Mouse (Mus musculus): ENCODE data around the gene Smco3. TPM values are rescaled to one million over a fixed set of nuclear protein-coding genes. Genes with fewer than 3 reads are reported as not detected.
"Not testable (repeated sequence)": the region's sequence is repeated elsewhere in the genome, so short reads cannot be mapped to it uniquely, and the experiment has no call there.

The Smco3 gene
- 2.5 and 2.8 TPM in 2 replicates for polyA plus RNA-seq (2014; fragmentation: Nextera tagmentation; extraction: Ambion mirVana)

DNA sequence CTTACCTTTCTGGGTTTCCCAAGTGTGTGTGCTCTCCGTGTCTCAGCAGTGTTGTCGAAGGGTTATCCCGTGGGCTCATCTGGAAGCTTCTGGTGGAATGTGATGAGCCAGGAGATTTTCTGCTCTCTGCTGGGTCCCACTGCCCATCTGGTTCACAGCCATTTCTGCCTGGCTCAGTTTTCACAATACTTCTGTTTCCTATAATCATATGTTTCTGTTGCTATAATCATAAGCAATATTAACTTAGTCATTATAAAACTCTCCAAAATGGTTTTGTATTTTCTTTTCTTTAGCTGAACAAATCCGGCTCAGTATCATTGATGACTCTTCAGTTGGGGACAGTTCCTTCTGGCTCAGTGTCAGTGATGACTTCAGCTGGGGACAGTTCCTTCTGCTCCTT is at the start of gene Smco3:
Gene Smco3 (minus strand): TSS at position 101 of the 400 bp plus-strand sequence.
- Histone ChIP-seq H3K9ac (ENCODE audit: low read depth, low read length) (no peak within 1 kb of the TSS), H3K9me3 (ENCODE audit: control insufficient read depth, low read length) (no peaks in the 10 kb centered on the region), H3K27ac (replicated peaks; ENCODE audit: low read depth, low read length) (no peak within 1 kb of the TSS), H3K36me3 (ENCODE audit: control insufficient read depth, insufficient read depth, low read length) (no peaks in the 10 kb centered on the region), H3K4me1 (ENCODE audit: control insufficient read depth, insufficient read depth, low read length) (no peaks in the 10 kb centered on the region), H3K4me3 (ENCODE audit: low read depth, low read length) (peak within 1 kb of the TSS; percentile 21; the same call in 1 of the 2 replicates), H3K4me2 (ENCODE audit: low read depth, low read length) (peak within 1 kb of the TSS; percentile 35; the same call in 1 of the 2 replicates), H3K27me3 (replicated peaks; ENCODE audit: control insufficient read depth, insufficient read depth, low read length) (no peaks in the 10 kb centered on the region; the same call in 1 of the 2 replicates)
- ATAC-seq (ENCODE audit: low read depth) = no peak
- no peak for DNase-seq (ENCODE audit: low spot score)
- 24% methylated on average over 4 of the region's 4 CpGs for WGBS

DNA sequence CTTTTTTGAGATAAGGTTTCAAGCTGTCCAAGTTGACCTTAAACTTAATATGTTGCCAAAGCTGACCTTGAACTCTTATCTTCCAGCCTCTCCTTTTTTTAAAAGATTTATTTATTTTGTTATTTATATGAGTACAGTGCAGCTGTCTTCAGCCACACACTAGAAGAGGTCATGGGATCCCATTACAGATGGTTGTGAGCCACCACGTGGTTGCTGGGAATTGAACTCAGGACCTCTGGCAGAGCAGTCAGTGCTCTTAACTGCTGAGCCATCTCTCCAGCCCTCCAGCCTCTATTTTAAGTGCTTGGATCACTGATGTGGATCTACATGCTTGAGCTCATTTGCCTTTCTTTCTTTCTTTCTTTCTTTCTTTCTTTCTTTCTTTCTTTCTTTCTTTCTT is 49.5 kb upstream of the Smco3 start:
- not testable (repeated sequence) for ATAC-seq (ENCODE audit: low read depth); H3K9me3 ChIP-seq (ENCODE audit: control insufficient read depth, low read length); H3K4me3 ChIP-seq (ENCODE audit: low read depth, low read length); H3K9ac ChIP-seq (ENCODE audit: low read depth, low read length); H3K36me3 ChIP-seq (ENCODE audit: control insufficient read depth, insufficient read depth, low read length); H3K27ac ChIP-seq (replicated peaks; ENCODE audit: low read depth, low read length); H3K4me2 ChIP-seq (ENCODE audit: low read depth, low read length); H3K27me3 ChIP-seq (replicated peaks; ENCODE audit: control insufficient read depth, insufficient read depth, low read length); DNase-seq (ENCODE audit: low spot score); H3K4me1 ChIP-seq (ENCODE audit: control insufficient read depth, insufficient read depth, low read length)
- WGBS = 25% methylated on average over 1 of the region's 1 CpGs

DNA sequence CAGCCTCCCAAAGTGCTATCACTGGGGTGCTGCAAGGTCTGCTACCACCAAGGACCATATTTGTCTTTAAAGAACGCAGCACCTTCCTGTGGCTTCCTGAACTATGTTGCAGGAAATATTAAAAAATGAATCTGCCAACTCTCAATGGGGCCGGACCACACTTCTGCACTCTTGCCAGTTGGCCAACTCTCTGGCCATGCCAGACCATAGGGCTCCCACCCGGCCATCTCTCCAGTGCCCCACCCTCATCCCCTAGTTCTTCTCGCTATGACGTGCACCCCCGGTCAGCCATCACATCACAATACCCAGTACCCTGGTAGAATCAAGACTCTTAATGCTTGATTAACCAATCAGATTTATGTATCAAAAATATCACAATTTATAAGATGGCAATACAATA is 48.7 kb upstream of the Smco3 start:
- H3K4me3 ChIP-seq (ENCODE audit: low read depth, low read length) = no peak overlapping the region

DNA sequence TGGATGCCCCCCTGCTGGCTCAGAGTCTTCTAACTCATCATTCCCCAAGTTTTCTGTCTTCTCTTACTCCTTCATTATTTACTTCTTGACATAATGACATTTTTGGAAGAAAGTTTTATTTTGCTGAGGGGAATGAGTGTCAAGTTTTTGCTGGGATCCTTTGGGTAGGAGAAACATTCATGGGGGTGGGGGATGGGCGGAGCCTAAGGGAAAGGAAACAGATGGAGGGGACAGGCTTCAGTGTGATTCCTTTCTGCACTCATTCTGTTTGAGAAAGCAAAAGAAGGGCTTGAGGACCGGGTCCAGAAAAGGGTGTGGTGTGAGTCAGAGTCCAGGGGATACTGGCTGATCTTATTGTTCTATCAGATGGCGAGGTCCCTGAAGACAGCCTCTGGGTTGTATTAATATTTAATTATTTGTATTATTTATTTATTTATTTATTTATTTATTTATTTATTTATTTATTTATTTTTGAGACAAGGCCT is 48.2 kb upstream of the Smco3 start:
- Histone ChIP-seq H3K27me3 (replicated peaks; ENCODE audit: control insufficient read depth, insufficient read depth, low read length) (no peaks in the 10 kb centered on the region), H3K4me2 (ENCODE audit: low read depth, low read length) (no peak overlapping the region), H3K9ac (ENCODE audit: low read depth, low read length) (no peak overlapping the region), H3K36me3 (ENCODE audit: control insufficient read depth, insufficient read depth, low read length) (no peaks in the 10 kb centered on the region), H3K4me1 (ENCODE audit: control insufficient read depth, insufficient read depth, low read length) (0 out of 2 replicates have a peak, but pooled peaks cover 6% of the 10 kb centered on the region), H3K4me3 (ENCODE audit: low read depth, low read length) (no peak overlapping the region), H3K9me3 (ENCODE audit: control insufficient read depth, low read length) (no peaks in the 10 kb centered on the region), H3K27ac (replicated peaks; ENCODE audit: low read depth, low read length) (no peak overlapping the region)
- DNase-seq (ENCODE audit: low spot score) (no peak), ATAC-seq (ENCODE audit: low read depth) (no peak)
- 82% methylated on average over 3 of the region's 3 CpGs for WGBS

More for the DNA sequence above, 48.7 kb upstream of the Smco3 start:
- DNase-seq (ENCODE audit: low spot score) (no peak), ATAC-seq (ENCODE audit: low read depth) (no peak)
- Histone ChIP-seq H3K4me2 (ENCODE audit: low read depth, low read length) (no peak overlapping the region), H3K36me3 (ENCODE audit: control insufficient read depth, insufficient read depth, low read length) (no peaks in the 10 kb centered on the region), H3K4me1 (ENCODE audit: control insufficient read depth, insufficient read depth, low read length) (0 out of 2 replicates have a peak, but pooled peaks cover 6% of the 10 kb centered on the region), H3K9me3 (ENCODE audit: control insufficient read depth, low read length) (no peaks in the 10 kb centered on the region), H3K27ac (replicated peaks; ENCODE audit: low read depth, low read length) (no peak overlapping the region), H3K9ac (ENCODE audit: low read depth, low read length) (no peak overlapping the region), H3K27me3 (replicated peaks; ENCODE audit: control insufficient read depth, insufficient read depth, low read length) (no peaks in the 10 kb centered on the region)
- 94% methylated on average over 6 of the region's 6 CpGs for WGBS

DNA sequence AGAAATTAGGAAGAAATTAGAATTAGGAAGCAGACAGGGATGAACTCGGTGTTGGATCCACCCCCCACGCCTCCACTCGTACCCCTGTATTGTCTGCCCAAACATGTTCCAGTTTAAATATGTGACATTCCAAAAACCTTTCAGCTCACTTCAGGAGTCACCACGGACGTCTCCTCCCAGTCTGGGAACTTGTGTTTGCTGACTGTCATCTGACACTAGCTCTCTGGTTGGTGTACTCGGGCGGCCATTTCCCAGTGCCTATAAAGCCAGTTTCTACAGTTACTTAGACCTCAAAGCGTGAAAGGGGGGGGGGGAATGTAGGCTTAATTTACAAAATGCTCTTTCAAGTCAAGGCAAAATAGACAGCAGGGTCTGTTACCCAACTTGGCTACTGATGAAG is 46.4 kb upstream of the Smco3 start:
- Histone ChIP-seq H3K27me3 (replicated peaks; ENCODE audit: control insufficient read depth, insufficient read depth, low read length) (no peaks in the 10 kb centered on the region), H3K4me1 (ENCODE audit: control insufficient read depth, insufficient read depth, low read length) (0 out of 2 replicates have a peak, but pooled peaks cover 6% of the 10 kb centered on the region), H3K9me3 (ENCODE audit: control insufficient read depth, low read length) (no peaks in the 10 kb centered on the region), H3K36me3 (ENCODE audit: control insufficient read depth, insufficient read depth, low read length) (no peaks in the 10 kb centered on the region), H3K27ac (replicated peaks; ENCODE audit: low read depth, low read length) (no peak overlapping the region), H3K4me2 (ENCODE audit: low read depth, low read length) (no peak overlapping the region), H3K4me3 (ENCODE audit: low read depth, low read length) (no peak overlapping the region), H3K9ac (ENCODE audit: low read depth, low read length) (no peak overlapping the region)
- WGBS = 41% methylated on average over 8 of the region's 8 CpGs
- peak; percentile 74 for DNase-seq (ENCODE audit: low spot score)
- peak; percentile 77; the same call in 1 of the 2 replicates for ATAC-seq (ENCODE audit: low read depth)

DNA sequence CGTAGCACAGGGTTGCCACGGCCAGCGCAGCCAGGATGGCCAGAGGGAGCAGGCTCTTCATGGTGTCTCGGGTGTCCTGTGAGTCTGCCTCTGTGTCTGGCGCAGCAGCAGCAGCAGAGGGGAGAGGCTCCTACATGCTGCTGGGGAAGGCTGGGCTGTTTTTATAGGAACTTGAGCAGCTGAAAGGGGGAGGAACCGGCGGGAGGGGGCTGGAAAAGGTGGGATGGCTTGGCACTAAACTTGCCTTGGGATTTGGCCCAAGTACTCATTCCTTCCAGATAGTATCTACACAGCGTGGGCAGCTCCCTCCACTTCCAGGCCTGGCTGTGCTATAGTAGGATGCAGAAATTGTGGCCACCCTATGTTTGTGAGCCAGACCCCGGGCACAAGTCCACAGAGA is 40.4 kb upstream of the Smco3 start, which contains the start of gene Mgp:
Gene Mgp (minus strand): TSS at position 154 of the 400 bp plus-strand sequence.
- peak within 1 kb of the TSS; percentile 49 for H3K27ac ChIP-seq (replicated peaks; ENCODE audit: low read depth, low read length)
- H3K4me3 ChIP-seq (ENCODE audit: low read depth, low read length) = peak within 1 kb of the TSS; percentile 29
- 0 out of 2 replicates have a peak, but pooled peaks cover 3% of the 10 kb centered on the region for H3K36me3 ChIP-seq (ENCODE audit: control insufficient read depth, insufficient read depth, low read length)
- H3K9ac ChIP-seq (ENCODE audit: low read depth, low read length) = peak within 1 kb of the TSS; percentile 48
- DNase-seq (ENCODE audit: low spot score) (peak; percentile 86), ATAC-seq (ENCODE audit: low read depth) (peak; percentile 92)
- H3K27me3 ChIP-seq (replicated peaks; ENCODE audit: control insufficient read depth, insufficient read depth, low read length) = no peaks in the 10 kb centered on the region
- no peaks in the 10 kb centered on the region for H3K9me3 ChIP-seq (ENCODE audit: control insufficient read depth, low read length)
- peaks cover 23% of the 10 kb centered on the region for H3K4me1 ChIP-seq (ENCODE audit: control insufficient read depth, insufficient read depth, low read length)
- WGBS = 20% methylated on average over 9 of the region's 9 CpGs
- H3K4me2 ChIP-seq (ENCODE audit: low read depth, low read length) = peak within 1 kb of the TSS; percentile 48

DNA sequence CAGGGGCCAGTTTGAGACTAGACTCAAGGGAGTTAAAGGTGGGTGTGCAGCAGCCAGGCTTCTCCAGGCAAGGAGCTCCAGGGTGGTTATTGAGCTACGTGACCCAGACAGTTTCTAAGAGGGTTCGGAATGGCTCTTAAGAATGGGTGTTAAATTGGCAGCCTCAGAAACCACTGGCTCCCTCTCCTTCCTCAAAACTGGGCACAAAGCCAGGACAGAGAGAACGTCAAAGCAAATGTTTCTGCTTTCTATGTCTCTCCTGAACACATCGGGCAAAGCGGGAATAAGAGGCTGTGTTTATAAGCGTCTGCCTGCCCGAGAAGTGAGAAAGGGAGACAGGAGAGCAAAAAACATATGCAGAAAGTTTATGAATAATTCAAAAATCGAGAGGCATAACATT is 39.3 kb upstream of the Smco3 start:
- peak overlapping the region; percentile 29 for H3K4me3 ChIP-seq (ENCODE audit: low read depth, low read length)
- H3K4me1 ChIP-seq (ENCODE audit: control insufficient read depth, insufficient read depth, low read length) = peaks cover 23% of the 10 kb centered on the region
- H3K36me3 ChIP-seq (ENCODE audit: control insufficient read depth, insufficient read depth, low read length) = 0 out of 2 replicates have a peak, but pooled peaks cover 3% of the 10 kb centered on the region
- WGBS = 17% methylated on average over 8 of the region's 8 CpGs
- no peaks in the 10 kb centered on the region for H3K27me3 ChIP-seq (replicated peaks; ENCODE audit: control insufficient read depth, insufficient read depth, low read length)
- no peaks in the 10 kb centered on the region for H3K9me3 ChIP-seq (ENCODE audit: control insufficient read depth, low read length)
- H3K27ac ChIP-seq (replicated peaks; ENCODE audit: low read depth, low read length) = peak overlapping the region; percentile 49
- peak overlapping the region; percentile 48 for H3K4me2 ChIP-seq (ENCODE audit: low read depth, low read length)
- H3K9ac ChIP-seq (ENCODE audit: low read depth, low read length) = peak overlapping the region; percentile 46
- 0 out of 2 replicates have a peak, but pooled peaks have one; percentile 37 for ATAC-seq (ENCODE audit: low read depth)
- DNase-seq (ENCODE audit: low spot score) = peak; percentile 78

DNA sequence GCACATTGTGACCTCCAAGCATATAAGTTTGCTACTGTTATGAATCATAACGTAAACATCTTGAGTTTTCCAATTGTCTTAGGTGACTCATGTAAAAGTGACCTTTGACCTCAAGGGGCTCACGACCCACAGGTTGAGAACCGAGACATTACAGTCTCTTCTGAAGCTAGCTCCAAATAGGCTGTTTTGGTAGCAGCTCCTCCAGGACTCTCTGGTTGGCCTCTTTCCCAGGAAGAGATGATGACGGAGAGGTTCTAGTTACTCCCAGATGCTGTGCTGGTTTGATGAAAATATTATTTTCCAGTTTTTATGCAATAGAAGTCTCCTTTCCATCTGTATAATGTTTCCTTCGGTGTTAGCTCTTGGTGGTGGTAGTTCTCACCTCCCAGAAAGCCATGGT is 33.7 kb upstream of the Smco3 start:
- H3K27ac ChIP-seq (replicated peaks; ENCODE audit: low read depth, low read length) = no peak overlapping the region
- peaks cover 10% of the 10 kb centered on the region; the same call in 1 of the 2 replicates for H3K4me1 ChIP-seq (ENCODE audit: control insufficient read depth, insufficient read depth, low read length)
- ATAC-seq (ENCODE audit: low read depth) (0 out of 2 replicates have a peak, but pooled peaks have one; percentile 26), DNase-seq (ENCODE audit: low spot score) (peak; percentile 50)
- 0 out of 2 replicates have a peak, but pooled peaks cover 3% of the 10 kb centered on the region for H3K36me3 ChIP-seq (ENCODE audit: control insufficient read depth, insufficient read depth, low read length)
- H3K27me3 ChIP-seq (replicated peaks; ENCODE audit: control insufficient read depth, insufficient read depth, low read length) = no peaks in the 10 kb centered on the region
- no peak overlapping the region for H3K4me3 ChIP-seq (ENCODE audit: low read depth, low read length)
- WGBS = 52% methylated on average over 5 of the region's 5 CpGs
- H3K9me3 ChIP-seq (ENCODE audit: control insufficient read depth, low read length) = no peaks in the 10 kb centered on the region
- H3K9ac ChIP-seq (ENCODE audit: low read depth, low read length) = no peak overlapping the region
- H3K4me2 ChIP-seq (ENCODE audit: low read depth, low read length) = no peak overlapping the region

DNA sequence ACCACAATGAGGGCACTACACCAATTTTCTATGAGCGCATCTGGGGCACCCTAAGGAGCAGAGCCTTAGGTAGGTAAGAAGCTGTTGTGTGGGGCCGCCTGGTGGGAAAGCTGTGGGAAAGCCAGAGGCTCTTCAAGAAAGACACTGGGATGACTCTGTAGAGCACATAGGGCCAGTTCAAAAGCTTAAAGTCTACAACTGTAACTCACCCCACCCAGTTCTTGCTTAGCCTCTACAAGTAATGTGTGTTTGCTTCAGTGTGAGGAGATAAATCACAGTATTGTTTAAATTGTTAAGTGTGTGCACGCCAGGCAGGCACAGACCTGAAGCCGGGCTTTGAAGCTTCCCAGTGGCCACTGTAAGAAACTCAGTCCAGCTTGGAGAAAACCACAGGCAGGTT is 30.9 kb upstream of the Smco3 start:
- no peak overlapping the region for H3K4me2 ChIP-seq (ENCODE audit: low read depth, low read length)
- no peaks in the 10 kb centered on the region for H3K9me3 ChIP-seq (ENCODE audit: control insufficient read depth, low read length)
- H3K9ac ChIP-seq (ENCODE audit: low read depth, low read length) = no peak overlapping the region
- no peak for DNase-seq (ENCODE audit: low spot score)
- ATAC-seq (ENCODE audit: low read depth) = no peak
- 80% methylated on average over 4 of the region's 4 CpGs for WGBS
- no peak overlapping the region for H3K27ac ChIP-seq (replicated peaks; ENCODE audit: low read depth, low read length)
- H3K27me3 ChIP-seq (replicated peaks; ENCODE audit: control insufficient read depth, insufficient read depth, low read length) = no peaks in the 10 kb centered on the region
- H3K36me3 ChIP-seq (ENCODE audit: control insufficient read depth, insufficient read depth, low read length) = no peaks in the 10 kb centered on the region
- H3K4me3 ChIP-seq (ENCODE audit: low read depth, low read length) = no peak overlapping the region
- H3K4me1 ChIP-seq (ENCODE audit: control insufficient read depth, insufficient read depth, low read length) = peaks cover 3% of the 10 kb centered on the region; the same call in 1 of the 2 replicates
